Mouse (Mus musculus) right cerebral cortex, adult 2 months (tissue): Measurements from ENCODE around the gene Arhgap30.
A peak's percentile ranks its signal among the peaks of the same experiment; 100 is the strongest.

Source experiments
- DNase-seq, 2 experiments: peaks; one replicate each; pipeline ENCODE4 v3.0.0; 2021 to 2022; ENCODE audit warnings: low spot score in 2 of 2

Arhgap30 gene

DNA sequence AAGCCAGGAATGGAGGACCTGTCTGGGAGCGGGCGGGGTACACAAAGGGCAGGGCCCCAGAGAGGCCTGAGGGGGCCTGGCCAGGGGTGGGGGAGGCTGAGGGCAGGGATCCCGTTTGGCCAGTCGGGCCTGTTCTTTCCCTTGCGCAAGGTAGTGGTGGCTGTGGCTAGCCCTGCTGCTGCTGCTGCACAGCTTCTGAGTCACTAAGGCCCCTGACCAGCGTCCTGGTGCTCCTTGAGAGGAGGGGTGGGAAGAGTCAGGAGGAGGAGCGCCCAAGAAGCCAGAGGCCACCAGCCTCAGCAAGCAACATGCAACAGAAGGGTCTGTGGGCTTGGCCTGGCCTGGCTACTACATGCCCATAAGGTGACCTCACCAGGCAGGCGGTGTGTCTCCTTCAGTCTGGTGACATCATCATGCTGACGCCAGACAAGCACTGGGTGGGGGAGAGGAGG lies 13.1 kb upstream of the Arhgap30 start:
- no peak for DNase-seq

DNA sequence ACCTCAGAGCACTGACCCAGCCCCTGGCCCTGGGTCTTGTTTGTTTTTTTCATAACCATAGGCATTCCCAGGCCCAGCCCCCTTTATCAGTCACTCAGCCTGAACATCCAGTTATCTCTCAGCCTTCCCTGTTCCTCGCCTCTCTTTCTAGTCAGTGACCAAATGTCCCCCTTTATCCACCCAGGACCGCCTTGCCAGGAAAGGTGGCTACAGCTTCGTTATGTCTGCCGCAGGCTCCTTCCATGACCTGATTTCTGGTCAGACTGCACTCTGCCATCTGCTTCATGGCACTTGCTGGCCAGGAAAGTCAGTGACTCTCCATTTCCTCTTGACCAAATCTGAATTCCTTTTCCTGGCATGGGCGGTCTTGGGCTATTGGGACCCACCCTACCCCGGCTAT lies 10.5 kb upstream of the Arhgap30 start:
- no peak for DNase-seq

- DNase-seq = peak; percentile 72 to 78
These were observed 8.7 kb upstream of the Arhgap30 start for GRCm38 (mm10) chr1:171379935-171380599.

DNA sequence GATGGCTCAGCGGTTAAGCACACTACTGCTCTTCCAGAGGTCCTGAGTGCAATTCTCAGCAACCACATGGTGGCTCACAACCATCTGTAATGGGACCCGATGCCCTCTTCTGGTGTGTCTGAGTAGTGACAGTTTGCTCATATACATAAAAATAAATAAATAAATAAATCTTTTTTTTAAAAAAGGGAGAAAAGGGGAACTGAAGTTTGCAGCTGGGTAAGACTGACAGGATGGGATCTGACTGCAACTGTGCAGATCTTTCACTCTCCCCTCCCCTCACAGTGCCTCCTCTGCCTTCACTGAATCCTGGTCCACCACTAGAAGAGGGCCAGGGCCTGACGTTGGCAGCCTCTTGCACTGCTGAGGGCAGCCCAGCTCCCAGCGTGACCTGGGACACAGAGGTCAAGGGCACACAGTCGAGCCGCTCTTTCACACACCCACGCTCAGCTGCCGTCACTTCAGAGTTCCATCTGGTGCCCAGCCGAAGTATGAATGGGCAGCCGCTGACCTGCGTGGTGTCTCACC lies 6.6 kb upstream of the Arhgap30 start:
- no peak for DNase-seq

- no peak for DNase-seq
These were observed 4.4 kb upstream of the Arhgap30 start for GRCm38 (mm10) chr1:171384361-171384760.

DNA sequence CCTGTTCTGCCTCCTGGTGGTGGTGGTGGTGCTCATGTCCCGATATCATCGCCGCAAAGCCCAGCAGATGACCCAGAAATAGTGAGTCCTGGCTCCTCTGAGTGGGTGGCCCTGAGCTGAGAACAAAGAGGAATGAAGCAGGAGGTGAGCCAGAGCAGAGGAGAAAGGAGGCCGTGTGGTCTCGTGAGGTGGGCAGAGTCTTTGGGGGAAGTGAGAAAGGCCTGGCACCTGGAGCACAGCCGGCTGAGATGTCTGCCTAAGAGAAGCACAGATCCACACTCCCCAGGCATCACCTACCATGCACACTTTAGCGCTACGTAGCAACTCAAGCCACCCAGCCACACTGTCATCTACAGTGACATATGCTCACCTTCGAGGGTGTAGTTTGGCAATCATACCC lies 3.6 kb upstream of the Arhgap30 start:
- DNase-seq = no peak

GRCm38 (mm10) chr1:171387099-171387498 lies 1.7 kb upstream of the Arhgap30 start:
- no peak for DNase-seq

- no peak for DNase-seq
These were observed 1.3 kb downstream of the Arhgap30 start for GRCm38 (mm10) chr1:171390101-171390500.

DNA sequence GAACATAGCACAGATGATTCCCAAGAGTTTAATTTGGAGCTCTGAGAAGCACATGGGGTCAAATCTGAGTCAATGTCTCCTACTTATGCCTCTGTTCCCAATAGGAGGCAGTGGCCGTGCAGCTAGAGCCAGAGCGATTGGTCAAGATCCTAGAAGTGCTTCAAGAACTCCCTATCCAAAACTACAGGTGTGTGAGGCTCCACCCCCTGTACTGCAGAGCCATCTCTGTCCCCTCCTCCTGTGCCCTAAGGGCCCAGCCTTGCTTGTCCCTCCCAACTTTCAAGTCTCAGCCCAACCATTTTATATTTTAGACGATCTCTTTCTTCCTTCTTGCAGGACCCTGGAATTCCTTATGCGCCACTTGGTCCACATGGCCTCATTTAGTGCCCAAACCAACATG lies 13.1 kb downstream of the Arhgap30 start:
- DNase-seq = no peak

GRCm38 (mm10) chr1:171402991-171403390 lies 14.2 kb downstream of the Arhgap30 start:
- no peak for DNase-seq

- DNase-seq = no peak
These were observed 18.5 kb downstream of the Arhgap30 start for GRCm38 (mm10) chr1:171407263-171407662.

DNA sequence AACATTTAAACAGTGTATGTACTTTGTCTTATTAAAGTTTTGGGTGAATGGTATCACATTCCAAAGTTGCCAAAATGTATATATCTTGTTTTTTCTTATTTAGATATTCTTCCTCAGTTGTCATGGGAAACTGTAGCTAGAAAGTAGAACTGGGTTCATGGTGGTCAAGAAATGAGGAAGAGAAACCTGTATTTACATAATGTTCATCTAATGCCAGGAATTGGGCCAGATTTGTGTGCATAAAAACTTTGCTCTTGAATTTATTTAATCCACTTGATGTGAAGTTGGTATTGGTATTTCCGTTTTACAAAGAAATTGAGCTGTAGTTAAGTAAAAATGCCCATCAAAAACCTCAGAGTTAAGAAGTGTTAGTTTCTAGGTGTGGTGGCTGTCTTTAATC lies 21.5 kb downstream of the Arhgap30 start:
- no peak for DNase-seq

GRCm38 (mm10) chr1:171410947-171411484 lies 22.3 kb downstream of the Arhgap30 start, which contains the start of gene Usf1:
Usf1 (plus strand) TSS chr1:171411313.
- peak; percentile 94 to 96 for DNase-seq

- DNase-seq = no peak
These were observed 22.8 kb downstream of the Arhgap30 start for GRCm38 (mm10) chr1:171411492-171411941.

- DNase-seq = peak; percentile 18 to 43
These were observed 23.3 kb downstream of the Arhgap30 start for GRCm38 (mm10) chr1:171412001-171412441.

DNA sequence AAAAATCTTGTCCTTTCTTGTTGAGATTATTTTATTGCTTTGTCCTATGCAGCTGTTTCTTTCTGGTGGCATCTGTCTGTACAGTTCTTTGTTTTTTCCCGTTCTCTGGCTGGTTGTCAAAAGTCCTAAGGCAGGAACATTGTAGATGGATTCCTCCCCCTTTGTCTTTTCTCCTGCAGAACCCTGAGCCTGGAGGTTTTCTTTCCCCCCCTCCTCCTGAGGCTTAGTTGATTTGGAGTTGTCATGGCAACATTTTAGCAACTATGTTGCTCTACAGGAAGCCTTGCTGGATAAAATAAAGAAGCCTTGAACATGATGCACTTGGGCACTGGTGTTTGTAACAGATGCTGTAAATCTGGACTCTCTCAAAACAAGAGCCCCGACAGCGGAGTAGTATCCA lies 23.7 kb downstream of the Arhgap30 start:
- DNase-seq = peak; percentile 24 to 26

DNA sequence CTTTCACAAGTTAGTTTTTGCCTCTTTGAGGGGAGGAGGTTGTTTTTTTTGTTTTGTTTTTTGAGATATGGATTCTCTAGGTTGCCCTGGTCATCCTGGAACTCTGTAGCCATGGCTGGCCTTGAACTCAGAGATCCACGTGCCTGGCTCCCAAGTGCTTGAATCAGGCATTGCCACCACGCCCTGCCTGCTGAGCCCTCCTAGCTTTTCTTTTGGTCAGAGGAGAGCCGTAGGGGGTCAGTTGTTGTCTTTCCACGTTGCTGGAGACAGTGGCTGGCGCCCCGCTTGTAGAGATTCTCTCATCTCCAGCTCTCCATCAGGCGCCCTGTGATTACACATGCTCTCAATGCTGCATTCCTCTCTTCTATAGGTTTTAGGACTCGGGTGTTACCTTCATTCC lies 24.9 kb downstream of the Arhgap30 start:
- no peak for DNase-seq

DNA sequence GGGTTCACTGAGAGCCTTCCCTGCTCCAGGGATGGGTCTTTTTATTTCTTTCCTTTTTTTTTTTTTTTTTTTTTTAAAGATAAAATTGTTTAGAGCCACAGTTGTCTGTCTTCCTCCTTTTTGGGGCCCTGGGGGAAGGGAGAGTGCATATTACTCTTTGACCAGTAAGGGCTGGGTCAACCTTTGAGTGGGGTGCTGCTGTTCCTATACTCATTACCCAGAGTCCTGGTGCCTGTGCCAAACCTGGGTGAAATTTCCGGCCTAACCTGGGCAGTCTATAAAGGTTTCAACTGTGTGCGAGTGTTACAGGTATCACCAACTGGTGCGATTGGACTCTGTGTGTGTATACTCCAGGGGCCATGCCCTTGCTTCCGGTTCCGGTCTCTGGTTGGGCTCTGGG lies 29.9 kb downstream of the Arhgap30 start, which contains the start of gene Tstd1:
Gene Tstd1, plus strand, starts transcription at position 213 of the 400 bp plus-strand sequence.
- no peak for DNase-seq

DNA sequence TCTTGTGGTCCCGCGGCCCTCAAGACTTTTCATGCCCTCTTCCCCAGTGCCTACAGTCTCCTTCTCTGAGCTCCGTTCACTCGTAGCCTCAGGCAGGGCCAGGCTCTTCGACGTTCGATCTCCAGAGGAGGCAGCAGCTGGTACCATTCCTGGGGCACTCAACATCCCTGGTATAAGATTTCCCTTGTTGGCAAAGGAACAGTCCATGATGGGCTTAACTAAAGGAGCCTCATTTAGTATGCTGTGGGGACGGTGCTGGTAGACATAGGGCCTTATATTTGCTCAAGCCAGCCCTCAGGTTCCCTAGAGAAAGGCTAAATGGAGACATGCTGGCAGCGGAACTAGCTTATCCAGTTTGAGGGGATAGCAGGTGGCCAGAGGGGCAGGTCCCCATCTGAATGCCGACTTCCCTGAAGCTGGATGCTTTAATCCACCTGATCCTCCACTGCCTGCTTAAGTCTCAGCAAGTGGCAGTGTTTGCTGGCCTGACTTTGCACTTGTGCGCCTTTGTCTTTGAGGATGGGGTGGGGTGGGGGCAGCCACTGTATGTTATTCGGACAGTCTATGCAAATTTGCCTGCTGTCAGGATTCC lies 30.6 kb downstream of the Arhgap30 start:
- DNase-seq = no peak

- no peak for DNase-seq
These were observed 31.2 kb downstream of the Arhgap30 start for GRCm38 (mm10) chr1:171419905-171420304.

DNA sequence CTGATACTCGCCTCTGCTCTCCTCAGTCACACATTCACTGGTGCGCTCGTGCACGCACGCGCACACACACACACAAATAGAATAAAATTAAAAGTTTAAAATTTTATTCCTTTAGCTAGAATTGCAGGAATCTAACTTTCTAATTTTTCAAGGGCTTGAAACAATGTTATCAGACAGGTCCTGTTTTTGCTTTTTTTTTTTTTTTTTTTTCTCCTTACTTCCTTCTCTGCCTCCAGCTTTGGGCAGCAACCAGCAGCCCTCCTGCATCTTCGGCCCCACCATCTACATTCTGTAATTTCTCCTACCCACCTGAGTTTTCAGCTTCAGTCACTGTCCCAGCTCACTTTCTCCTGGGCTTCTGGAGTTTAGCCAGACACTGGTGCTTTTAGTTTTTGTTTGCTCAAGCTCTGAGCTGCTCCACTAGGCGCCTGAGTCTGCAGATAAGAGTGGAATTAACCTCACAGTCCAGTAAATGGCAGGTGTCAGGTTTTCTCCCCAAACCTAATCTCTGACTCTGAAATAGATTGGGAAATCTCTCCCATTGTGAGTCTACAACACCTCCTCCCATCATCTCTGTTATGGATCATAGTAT lies 33.8 kb downstream of the Arhgap30 start:
- DNase-seq = no peak

DNA sequence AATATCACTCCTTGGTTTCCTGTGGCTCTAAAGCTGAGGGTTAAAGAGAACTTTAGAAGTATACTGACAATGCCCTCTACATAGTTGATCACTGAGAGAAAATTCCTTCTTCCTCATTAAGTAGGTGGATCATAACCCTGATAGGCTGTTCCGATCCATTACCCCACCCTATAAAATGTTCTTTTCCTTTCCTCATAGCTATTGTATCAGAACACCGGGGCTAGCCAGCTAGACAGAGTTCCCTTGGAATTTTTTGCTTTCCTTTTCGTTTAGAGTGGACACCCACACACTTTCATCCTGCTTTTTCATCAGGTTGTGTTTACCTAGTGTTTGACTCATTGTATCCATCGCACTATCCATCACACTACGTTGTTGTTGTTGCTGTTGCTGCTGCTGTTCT lies 35.9 kb downstream of the Arhgap30 start:
- DNase-seq = no peak
